Mouse (Mus musculus): ENCODE measurements around the gene Srsf3. TPM values are rescaled to one million over a fixed set of nuclear protein-coding genes. Genes with fewer than 3 reads are reported as not detected.

Gene Srsf3
- polyA plus RNA-seq, 1 experiment from 2014 or later: 318 TPM

DNA sequence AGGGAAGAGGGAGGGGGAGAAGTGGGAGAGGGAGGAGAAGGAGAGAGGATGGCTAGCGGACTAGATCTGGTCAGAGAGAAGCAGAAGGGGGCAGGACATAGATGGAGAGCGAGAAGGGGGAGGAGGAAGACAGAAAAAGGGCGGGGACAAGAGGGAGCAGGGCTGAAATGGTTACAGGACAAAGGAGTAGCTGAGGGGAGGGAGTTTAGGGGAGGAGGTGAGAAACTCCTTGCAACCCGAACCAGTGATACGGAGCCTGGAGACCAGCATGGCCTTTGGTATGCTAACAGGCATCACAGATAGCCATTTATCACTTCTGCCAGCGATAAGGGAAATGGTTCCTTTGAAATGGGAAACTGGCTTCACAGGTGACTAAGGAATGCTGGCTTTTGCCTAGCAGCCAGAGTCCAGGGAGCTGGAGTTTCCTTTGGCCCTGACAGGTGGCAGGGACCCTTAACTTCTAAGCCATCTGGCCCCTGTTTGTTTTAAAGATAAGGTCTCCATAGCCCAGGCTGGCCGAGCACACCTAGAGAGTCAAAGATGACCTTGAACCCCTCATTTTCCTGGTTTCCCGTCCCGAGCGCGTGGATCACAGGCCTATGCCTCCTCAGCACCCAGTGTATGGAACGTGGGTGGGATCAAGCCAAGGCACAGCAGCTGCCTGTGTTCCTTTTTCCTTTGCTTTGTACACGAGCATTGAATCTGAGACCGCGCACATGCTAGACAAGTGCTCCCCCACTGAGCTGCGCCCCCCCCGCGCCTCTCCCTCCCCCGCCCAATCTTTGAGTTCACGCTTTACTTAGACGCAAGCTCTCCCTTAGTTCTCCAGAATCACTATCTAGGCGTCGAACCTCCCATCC, 48.6 kb downstream of the Srsf3 start:
- Histone ChIP-seq H3K4me3 (peak overlapping the region; percentile 11; the same call in 1 of the 2 replicates), H3K9ac (no peak overlapping the region), H3K27ac (no peak overlapping the region), H3K4me2 (peak overlapping the region; percentile 46), H3K9me3 (replicated peaks) (no peaks in the 10 kb centered on the region), H3K4me1 (replicated peaks) (peaks cover 33% of the 10 kb centered on the region), H3K36me3 (no peaks in the 10 kb centered on the region), H3K27me3 (peaks cover 13% of the 10 kb centered on the region)
- 12% methylated on average over 23 of the region's 23 CpGs for WGBS
- no peak for ATAC-seq (replicated peaks; ENCODE audit: insufficient number of reproducible peaks, insufficient read depth, low FRiP score, low read depth)

DNA sequence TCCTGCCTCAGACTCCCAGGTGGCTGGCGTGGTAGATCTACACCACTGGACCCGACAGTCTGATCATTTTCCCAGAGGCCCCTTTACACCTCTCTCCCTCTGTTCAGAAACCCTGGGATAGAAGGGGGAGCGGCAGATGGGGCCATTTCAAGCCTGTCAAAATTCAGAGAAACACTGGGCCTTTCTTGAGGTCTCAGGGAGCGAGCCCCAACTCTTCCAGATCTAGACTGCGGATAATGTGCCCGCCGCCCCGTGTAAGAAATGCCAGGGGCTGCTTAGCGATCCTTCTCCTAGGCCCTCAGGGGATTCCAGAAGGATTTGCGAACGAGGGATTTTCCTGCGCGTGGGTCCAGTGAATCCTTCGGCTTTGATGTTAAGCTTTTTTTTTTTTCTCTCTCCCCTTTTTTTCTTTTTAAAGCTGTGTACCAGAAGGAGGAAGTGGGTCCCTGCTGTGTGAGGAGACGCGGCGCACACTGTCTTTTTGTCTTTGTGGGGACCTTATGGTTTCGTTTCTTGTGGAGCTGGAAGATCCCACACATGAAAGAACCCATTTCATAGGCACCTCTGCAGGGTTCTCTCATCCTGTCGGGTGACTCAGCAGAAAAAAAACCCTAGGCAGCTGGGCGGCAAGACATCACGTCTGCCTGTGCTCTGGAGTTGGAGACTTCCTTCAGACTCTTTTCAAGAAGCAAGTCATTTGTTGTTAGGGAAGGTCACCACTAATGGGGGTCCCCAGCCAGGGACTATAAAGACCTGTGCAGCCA, 49.4 kb downstream of the Srsf3 start:
- ATAC-seq (replicated peaks; ENCODE audit: insufficient number of reproducible peaks, insufficient read depth, low FRiP score, low read depth): no peak
- 31% methylated on average over 21 of the region's 21 CpGs for WGBS
- Histone ChIP-seq H3K27ac (no peak overlapping the region), H3K9me3 (replicated peaks) (no peaks in the 10 kb centered on the region), H3K9ac (no peak overlapping the region), H3K4me2 (peak overlapping the region; percentile 46), H3K4me3 (peak overlapping the region; percentile 11; the same call in 1 of the 2 replicates), H3K36me3 (no peaks in the 10 kb centered on the region), H3K27me3 (peaks cover 13% of the 10 kb centered on the region), H3K4me1 (replicated peaks) (peaks cover 29% of the 10 kb centered on the region)

GRCm38 (mm10) chr17:29083586-29083985, 51.2 kb downstream of the Srsf3 start:
- H3K27me3 ChIP-seq: peaks cover 13% of the 10 kb centered on the region
- no peak overlapping the region for H3K4me2 ChIP-seq

DNA sequence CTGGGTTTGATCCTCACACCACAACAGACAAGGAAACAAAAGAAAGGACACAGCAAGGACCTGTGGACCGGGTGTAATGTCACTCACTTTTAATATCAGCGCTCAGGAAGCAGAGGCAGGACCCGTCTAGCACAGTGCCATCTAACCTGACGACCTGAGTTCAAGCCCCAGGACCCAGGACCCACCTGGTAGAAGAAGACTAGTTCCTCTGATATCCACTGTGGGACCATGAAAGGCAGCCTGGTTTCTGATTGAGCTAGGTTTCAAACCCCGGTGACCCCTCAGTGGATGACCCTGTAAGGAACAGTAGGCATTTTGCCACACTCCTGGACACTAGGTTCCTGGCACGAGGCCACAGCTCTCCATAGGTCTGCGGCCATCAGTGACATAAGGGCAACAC, 52.2 kb downstream of the Srsf3 start:
- Histone ChIP-seq H3K27ac (no peak overlapping the region), H3K9me3 (replicated peaks) (no peaks in the 10 kb centered on the region), H3K27me3 (peaks cover 13% of the 10 kb centered on the region), H3K9ac (no peak overlapping the region), H3K4me2 (no peak overlapping the region), H3K36me3 (no peaks in the 10 kb centered on the region), H3K4me3 (no peak overlapping the region), H3K4me1 (replicated peaks) (peaks cover 13% of the 10 kb centered on the region)
- 85% methylated on average over 7 of the region's 7 CpGs for WGBS
- no peak for ATAC-seq (replicated peaks; ENCODE audit: insufficient number of reproducible peaks, insufficient read depth, low FRiP score, low read depth)

More at GRCm38 (mm10) chr17:29083586-29083985, 51.2 kb downstream of the Srsf3 start:
- ATAC-seq (replicated peaks; ENCODE audit: insufficient number of reproducible peaks, insufficient read depth, low FRiP score, low read depth): no peak
- H3K9ac ChIP-seq: no peak overlapping the region
- H3K9me3 ChIP-seq (replicated peaks): no peaks in the 10 kb centered on the region
- H3K4me3 ChIP-seq: no peak overlapping the region
- 83% methylated on average over 8 of the region's 8 CpGs for WGBS
- no peak overlapping the region for H3K27ac ChIP-seq
- H3K4me1 ChIP-seq (replicated peaks): peaks cover 19% of the 10 kb centered on the region
- no peaks in the 10 kb centered on the region for H3K36me3 ChIP-seq

DNA sequence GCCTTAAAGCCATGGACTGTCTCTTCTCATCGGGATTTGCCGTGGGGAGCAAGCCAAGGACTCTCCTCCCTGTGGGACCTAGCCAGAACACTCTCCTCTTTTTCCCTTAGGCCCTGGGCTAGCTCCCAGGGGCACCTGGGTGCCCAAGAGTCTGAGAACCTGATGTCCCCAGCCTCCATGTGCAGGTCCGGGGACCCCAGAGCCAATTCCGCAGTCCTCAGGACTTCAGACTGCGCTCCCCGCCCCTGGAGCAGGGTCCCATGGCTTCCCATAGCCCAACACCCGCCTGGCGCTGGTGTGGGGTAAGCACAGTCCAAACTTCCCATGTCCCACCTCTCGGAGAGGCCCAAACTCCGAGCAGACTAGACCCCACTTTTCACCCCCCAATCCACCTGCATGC, 52.8 kb downstream of the Srsf3 start:
- Histone ChIP-seq H3K27ac (no peak overlapping the region), H3K27me3 (peaks cover 13% of the 10 kb centered on the region), H3K9ac (no peak overlapping the region), H3K9me3 (replicated peaks) (no peaks in the 10 kb centered on the region), H3K4me1 (replicated peaks) (peaks cover 13% of the 10 kb centered on the region), H3K36me3 (no peaks in the 10 kb centered on the region), H3K4me3 (no peak overlapping the region), H3K4me2 (no peak overlapping the region)
- ATAC-seq (replicated peaks; ENCODE audit: insufficient number of reproducible peaks, insufficient read depth, low FRiP score, low read depth): no peak
- WGBS: 76% methylated on average over 10 of the region's 10 CpGs

GRCm38 (mm10) chr17:29086916-29087315, 54.5 kb downstream of the Srsf3 start:
- no peaks in the 10 kb centered on the region for H3K9me3 ChIP-seq (replicated peaks)
- H3K36me3 ChIP-seq: no peaks in the 10 kb centered on the region
- H3K4me2 ChIP-seq: no peak overlapping the region
- H3K27me3 ChIP-seq: peaks cover under 1% of the 10 kb centered on the region; the same call in 1 of the 2 replicates
- no peak overlapping the region for H3K4me3 ChIP-seq
- no peak for ATAC-seq (replicated peaks; ENCODE audit: insufficient number of reproducible peaks, insufficient read depth, low FRiP score, low read depth)
- H3K9ac ChIP-seq: no peak overlapping the region
- no peaks in the 10 kb centered on the region for H3K4me1 ChIP-seq (replicated peaks)
- WGBS: 80% methylated on average over 4 of the region's 4 CpGs
- H3K27ac ChIP-seq: no peak overlapping the region

DNA sequence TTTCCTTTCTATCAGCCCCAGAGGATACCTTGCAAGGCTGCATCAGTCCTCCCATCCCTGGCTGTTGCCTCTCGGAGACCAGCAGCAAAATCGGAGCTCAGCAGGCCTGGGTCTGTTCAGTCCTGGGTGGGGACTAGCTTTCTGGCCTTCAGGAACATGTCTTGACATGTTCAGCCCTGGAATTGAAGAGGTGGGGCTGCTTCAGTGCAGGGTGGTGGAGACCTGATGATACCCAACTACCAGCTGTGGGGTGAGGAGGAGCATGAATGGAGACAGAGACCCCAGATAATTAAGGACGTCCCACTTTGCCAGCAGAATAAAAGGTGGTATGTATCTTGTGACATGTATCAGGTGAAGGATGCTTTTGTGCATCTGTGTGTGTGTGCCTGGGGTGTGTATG, 58.3 kb downstream of the Srsf3 start, which contains the start of gene Cdkn1a:
Gene Cdkn1a (plus strand): TSS at position 201 of the 400 bp plus-strand sequence.
- Histone ChIP-seq H3K9ac (no peak within 1 kb of the TSS), H3K27me3 (peaks cover 10% of the 10 kb centered on the region), H3K4me2 (no peak within 1 kb of the TSS), H3K27ac (no peak within 1 kb of the TSS), H3K36me3 (no peaks in the 10 kb centered on the region), H3K4me1 (replicated peaks) (peaks cover 21% of the 10 kb centered on the region), H3K4me3 (no peak within 1 kb of the TSS), H3K9me3 (replicated peaks) (no peaks in the 10 kb centered on the region)
- no peak for ATAC-seq (replicated peaks; ENCODE audit: insufficient number of reproducible peaks, insufficient read depth, low FRiP score, low read depth)
- 74% methylated on average over 3 of the region's 3 CpGs for WGBS

DNA sequence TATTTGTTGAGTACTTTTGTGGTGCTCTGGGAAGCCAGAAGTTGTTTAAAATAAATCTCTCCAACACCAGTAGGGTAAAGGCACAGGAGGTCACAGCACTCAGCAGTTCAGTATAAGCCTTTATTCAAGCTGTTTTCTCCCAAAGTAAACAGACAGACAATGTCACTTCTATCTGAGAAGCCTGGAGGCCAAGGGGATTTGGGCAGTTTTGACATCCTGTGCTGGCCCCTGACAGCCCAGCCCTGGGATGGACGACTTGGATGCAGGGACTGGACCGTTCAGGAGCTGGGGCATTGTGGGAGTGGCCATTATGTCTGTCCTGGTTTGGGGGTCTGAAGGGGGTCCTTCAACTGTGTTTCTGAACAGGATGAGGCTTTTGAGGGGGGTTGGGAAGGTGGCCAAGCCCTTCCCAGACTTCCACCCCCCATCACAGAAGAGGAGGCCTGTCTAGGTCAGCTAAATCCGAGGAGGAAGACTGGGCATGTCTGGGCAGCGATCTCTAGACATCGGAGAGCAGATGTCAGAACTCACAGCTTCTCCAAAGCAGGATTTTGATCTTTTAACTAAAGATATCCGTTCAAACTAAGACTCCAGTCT, 59.0 kb downstream of the Srsf3 start:
- 52% methylated on average over 6 of the region's 6 CpGs for WGBS
- H3K27me3 ChIP-seq: peaks cover 10% of the 10 kb centered on the region
- H3K4me3 ChIP-seq: no peak overlapping the region
- H3K9ac ChIP-seq: no peak overlapping the region
- no peak overlapping the region for H3K4me2 ChIP-seq
- H3K27ac ChIP-seq: no peak overlapping the region
- ATAC-seq (replicated peaks; ENCODE audit: insufficient number of reproducible peaks, insufficient read depth, low FRiP score, low read depth): no peak
- no peaks in the 10 kb centered on the region for H3K36me3 ChIP-seq
- H3K4me1 ChIP-seq (replicated peaks): peaks cover 22% of the 10 kb centered on the region
- H3K9me3 ChIP-seq (replicated peaks): no peaks in the 10 kb centered on the region

- 52% methylated on average over 5 of the region's 5 CpGs for WGBS
- no peak overlapping the region for H3K4me3 ChIP-seq
- peaks cover 22% of the 10 kb centered on the region for H3K4me1 ChIP-seq (replicated peaks)
- no peaks in the 10 kb centered on the region for H3K9me3 ChIP-seq (replicated peaks)
- no peak overlapping the region for H3K9ac ChIP-seq
- H3K36me3 ChIP-seq: no peaks in the 10 kb centered on the region
- peaks cover 10% of the 10 kb centered on the region for H3K27me3 ChIP-seq
- no peak overlapping the region for H3K4me2 ChIP-seq
- H3K27ac ChIP-seq: no peak overlapping the region
- no peak for ATAC-seq (replicated peaks; ENCODE audit: insufficient number of reproducible peaks, insufficient read depth, low FRiP score, low read depth)
Observed at GRCm38 (mm10) chr17:29092497-29092896, 60.1 kb downstream of the Srsf3 start.

Data from heart, embryonic 15.5 days (tissue).